Mouse (Mus musculus): Measurements from ENCODE around the gene Vmn1r15. TPM values are rescaled to one million over a fixed set of nuclear protein-coding genes. Genes with fewer than 3 reads are reported as not detected.

Gene Vmn1r15
- polyA plus RNA-seq (2017; shearing (Covaris generic)): under 1 TPM in 1 of 3 experiments, not detected in 2; 0.21 TPM

- no peak for ATAC-seq
Observed at GRCm38 (mm10) chr6:57257652-57258051, at the start of gene Vmn1r15. TSS of gene Vmn1r15 (plus strand) at chr6:57257952.

- no peak for ATAC-seq
Observed at GRCm38 (mm10) chr6:57231386-57231785, 26.4 kb upstream of the Vmn1r15 start, which contains the start of gene Vmn1r14. TSS of gene Vmn1r14 (plus strand) at chr6:57231686.

GRCm38 (mm10) chr6:57260990-57261389, 3.2 kb downstream of the Vmn1r15 start:
- ATAC-seq: no peak

GRCm38 (mm10) chr6:57271881-57272280, 14.1 kb downstream of the Vmn1r15 start:
- no peak for ATAC-seq

- ATAC-seq: peak; percentile 43
Observed at GRCm38 (mm10) chr6:57272517-57272916, 14.8 kb downstream of the Vmn1r15 start.

- no peak for ATAC-seq
Observed at GRCm38 (mm10) chr6:57278952-57279351, 21.2 kb downstream of the Vmn1r15 start.

Other genes starting within 250 kb of the Vmn1r15 start
- gene Vmn1r7, start 232.6 kb upstream of the Vmn1r15 start, polyA plus RNA-seq (2017; shearing (Covaris generic)): not detected
- gene Vmn1r8, start 225.7 kb upstream of the Vmn1r15 start, polyA plus RNA-seq (2017; shearing (Covaris generic)): not detected
- gene Vmn1r9, start 191.2 kb upstream of the Vmn1r15 start, polyA plus RNA-seq (2017; shearing (Covaris generic)): not detected
- not detected for gene Vmn1r10, start 148.5 kb upstream of the Vmn1r15 start, polyA plus RNA-seq (2017; shearing (Covaris generic))
- not detected for gene Vmn1r11, start 124.5 kb upstream of the Vmn1r15 start, polyA plus RNA-seq (2017; shearing (Covaris generic))
- not detected for gene Vmn1r12, start 101.0 kb upstream of the Vmn1r15 start, polyA plus RNA-seq (2017; shearing (Covaris generic))
- gene Vmn1r13, start 54.7 kb upstream of the Vmn1r15 start, polyA plus RNA-seq (2017; shearing (Covaris generic)): 1 to 10 TPM in 1 of 3 experiments, under 1 TPM in 1, not detected in 1; 0.55 to 1.5 TPM
- under 1 TPM in 1 of 3 experiments, not detected in 2; 0.08 TPM for gene Vmn1r14, start 26.3 kb upstream of the Vmn1r15 start, polyA plus RNA-seq (2017; shearing (Covaris generic))
- not detected for gene Vmn1r16, start 71.5 kb downstream of the Vmn1r15 start, polyA plus RNA-seq (2017; shearing (Covaris generic))
- gene Vmn1r17, start 105.8 kb downstream of the Vmn1r15 start, polyA plus RNA-seq (2017; shearing (Covaris generic)): not detected
- not detected for gene Vmn1r18, start 137.8 kb downstream of the Vmn1r15 start, polyA plus RNA-seq (2017; shearing (Covaris generic))
- not detected for gene Vmn1r19, start 145.8 kb downstream of the Vmn1r15 start, polyA plus RNA-seq (2017; shearing (Covaris generic))
- gene Vmn1r20, start 171.0 kb downstream of the Vmn1r15 start, polyA plus RNA-seq (2017; shearing (Covaris generic)): not detected